Mouse (Mus musculus) brain, adult 2 months (tissue): ENCODE results near the gene Htra1.

ENCODE experiments used
- DNase-seq: peaks from one replicate; pipeline ENCODE4 v3.0.0; 2011; ENCODE audit warnings: low read depth, low spot score

Htra1 gene

DNA sequence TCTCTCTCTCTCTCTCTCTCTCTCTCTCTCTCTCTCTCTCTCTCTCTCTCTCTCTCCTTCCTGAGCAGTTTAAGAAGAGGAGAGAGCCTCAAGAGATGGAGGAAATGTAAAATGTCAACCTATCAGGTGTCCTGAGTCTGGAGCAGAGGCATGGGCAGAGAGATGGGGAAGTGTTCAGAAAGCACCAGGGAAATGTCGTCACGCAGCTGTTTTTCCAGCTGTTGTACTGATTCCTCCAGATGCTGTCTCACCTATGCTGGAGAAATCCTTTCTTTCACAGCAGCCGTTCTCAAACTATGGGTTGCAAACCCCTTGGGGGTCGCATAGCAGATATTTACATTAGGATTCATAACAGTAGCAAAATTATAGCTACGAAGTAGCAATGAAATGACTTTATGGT is 30.5 kb downstream of the Htra1 start:
- no peak for DNase-seq

DNA sequence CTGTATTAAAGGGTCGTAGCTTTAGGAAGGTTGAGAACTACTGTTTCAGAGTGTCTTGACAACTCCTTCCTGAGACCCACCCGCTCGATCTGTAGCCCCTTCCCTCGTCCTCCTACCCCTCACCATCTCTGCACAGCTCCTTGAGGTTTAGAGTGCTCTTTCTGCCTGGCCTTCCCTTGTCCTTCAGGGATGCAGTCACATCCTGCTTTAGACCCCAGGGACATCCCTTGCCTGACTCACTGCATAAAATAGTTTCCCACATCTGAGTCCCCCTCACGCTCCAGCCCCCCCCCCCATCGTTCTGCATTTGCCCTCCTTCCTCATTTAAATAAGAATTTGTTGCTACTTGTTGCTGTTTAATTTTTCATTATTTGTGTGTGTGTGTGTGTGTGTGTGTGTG is 31.0 kb downstream of the Htra1 start:
- DNase-seq = no peak

DNA sequence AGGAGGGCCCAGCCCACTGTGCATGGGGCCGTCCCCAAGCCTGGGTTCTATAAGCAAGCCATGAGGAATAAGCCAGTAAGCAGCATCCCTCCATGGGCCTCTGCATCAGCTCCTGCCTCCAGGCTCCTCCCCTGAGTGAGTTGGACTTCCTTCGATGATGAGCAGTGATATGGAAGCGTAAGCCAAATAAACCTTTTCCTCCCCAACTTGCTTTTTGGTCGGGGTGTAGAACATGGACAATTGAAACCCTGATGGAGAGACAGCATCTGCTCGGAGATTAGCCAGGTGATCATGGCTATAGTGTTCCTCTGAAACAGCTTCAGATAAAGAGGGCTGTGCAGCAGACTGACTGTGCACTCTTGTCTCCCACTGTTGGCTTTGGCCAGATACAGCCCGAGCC is 32.0 kb downstream of the Htra1 start:
- no peak for DNase-seq

DNA sequence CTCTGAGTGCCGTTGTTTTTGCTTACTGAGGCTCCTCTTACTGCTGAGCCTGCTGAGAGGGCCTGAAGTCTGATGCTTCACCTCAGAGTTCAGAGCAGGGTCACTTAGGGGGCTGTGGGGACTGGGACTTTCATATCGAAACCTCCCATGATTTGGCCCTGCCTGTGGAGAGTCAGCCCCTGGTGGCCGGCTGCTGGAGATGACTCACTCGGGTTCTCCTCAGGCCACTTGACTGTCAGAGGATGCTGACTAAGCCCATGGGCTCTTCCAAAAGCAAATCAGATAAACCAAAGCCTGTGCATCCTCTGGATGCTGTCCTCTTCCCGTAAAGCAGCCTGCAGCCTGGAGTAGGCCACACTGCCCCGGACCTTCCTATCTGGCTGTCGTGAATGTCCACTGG is 32.6 kb downstream of the Htra1 start:
- DNase-seq = peak; percentile 64

DNA sequence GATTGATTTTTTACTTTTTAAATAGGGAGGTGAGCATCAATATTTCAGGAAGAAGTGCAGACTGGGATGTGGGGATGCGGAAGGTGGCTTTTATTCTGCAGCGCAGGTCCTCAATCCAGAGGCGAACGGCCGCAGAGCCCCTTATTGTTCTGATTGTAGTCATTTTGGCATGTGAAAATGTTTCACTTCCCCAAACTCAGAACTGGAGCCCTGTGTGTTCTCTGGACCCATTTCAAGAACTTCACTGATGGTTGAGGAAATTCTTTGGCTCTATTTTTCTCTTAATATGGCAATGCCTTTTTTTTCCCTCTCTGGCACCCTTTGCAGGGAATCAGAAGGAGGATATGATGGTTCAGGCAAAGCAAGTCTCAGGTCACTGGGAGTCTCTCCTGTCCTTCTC is 33.2 kb downstream of the Htra1 start:
- DNase-seq = peak; percentile 26

DNA sequence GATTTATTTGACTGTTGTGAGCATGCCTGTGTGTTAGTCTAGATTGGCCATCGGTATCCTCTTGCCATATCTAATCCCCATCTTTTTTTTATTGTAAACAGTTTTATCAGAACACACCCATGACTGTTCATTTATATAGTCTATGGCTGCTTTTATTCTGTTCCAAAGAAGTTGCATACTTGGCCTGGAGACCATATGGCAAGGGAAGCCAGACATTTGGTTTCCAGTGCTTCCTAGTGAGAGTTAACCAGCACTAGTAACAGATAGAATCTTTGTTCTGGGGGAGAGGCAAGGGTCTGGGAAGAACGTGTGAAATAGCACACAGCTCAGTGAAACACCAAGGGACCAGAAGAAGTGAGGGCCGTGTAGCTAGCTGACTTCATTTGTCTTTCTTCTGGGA is 33.6 kb downstream of the Htra1 start:
- DNase-seq = no peak

DNA sequence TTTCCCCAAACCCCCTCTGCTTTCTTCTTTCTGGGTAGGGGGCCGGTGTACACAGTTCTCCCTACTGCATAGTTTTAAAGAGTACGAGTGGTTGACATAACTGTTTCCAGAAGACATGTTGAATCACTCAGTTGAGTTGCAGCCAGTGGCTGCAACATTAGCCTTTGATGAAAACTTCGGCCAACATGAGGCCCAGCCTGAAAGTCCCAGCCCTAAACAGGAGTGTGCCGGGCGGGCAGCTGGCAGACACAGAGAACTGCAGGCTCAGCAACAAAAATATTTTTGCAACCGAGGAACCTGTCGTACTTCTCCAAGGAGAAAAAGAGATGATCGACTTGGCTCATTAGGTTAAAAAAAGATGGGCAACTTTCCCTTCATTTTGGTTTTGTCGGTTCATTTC is 36.9 kb downstream of the Htra1 start:
- DNase-seq = no peak

DNA sequence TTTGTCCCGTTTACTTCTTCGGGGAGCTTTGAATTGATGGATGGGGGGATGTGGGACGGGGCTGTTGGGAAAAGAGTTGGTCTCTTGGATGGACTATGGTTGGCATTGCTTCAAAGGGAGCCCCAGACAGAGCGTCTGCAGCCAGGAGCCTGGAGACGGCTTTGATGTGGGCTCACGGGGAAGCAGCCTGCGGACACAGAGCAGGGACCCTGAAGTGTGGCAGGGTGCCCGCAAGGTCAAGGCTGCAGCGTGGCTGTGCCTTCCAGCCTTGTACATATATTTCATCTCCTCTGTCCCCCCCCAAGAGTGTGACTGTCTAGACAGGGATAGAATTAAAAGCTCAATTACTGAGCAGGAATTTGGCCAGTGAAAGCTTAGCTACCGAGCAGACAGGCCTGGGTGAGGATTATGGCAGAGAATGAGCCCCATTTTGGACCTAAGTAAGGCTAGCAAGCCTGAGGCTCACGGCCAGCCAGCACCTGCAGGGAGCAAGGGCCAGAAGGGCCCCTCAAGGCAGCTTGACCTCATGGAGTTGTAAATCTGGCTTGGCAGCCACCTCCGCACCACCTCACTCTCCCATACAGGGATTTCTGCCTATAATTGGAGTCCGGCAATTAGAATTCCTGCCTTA is 40.5 kb downstream of the Htra1 start:
- peak; percentile 38 for DNase-seq

DNA sequence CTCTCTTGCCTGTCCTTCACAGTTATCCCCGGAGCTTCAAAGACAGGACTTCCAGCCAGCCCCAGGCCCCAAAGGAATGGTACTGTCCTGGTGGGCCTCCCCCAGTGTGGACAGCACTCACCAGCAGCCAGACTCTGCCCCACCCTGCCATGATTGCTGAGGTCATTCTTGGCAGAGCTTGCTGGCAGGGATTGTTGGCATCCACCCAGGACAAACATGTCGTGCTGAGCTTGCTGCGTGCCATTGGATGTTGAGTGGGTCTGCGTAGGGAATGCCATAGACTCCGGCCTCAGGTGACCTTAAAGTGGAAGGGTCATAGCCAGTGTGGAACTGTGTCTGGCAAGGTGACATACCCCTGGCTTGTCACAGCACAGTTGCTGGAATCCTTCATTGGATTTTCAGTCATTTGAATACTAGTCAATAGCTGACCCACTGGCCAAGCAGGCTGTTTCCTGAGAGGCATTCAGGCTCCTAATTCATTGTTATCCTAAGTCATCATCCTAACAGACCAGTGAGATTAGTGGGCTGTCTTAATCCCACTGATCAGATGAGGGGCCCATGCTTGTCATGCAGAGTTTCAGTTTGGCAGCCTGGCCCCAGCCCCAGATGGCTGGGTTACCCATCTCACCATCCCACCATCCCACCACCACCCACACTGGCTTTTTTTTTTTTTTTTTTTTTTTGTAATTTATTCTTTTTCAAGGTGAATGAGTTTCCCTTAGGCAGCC is 42.0 kb downstream of the Htra1 start:
- DNase-seq = peak; percentile 88

DNA sequence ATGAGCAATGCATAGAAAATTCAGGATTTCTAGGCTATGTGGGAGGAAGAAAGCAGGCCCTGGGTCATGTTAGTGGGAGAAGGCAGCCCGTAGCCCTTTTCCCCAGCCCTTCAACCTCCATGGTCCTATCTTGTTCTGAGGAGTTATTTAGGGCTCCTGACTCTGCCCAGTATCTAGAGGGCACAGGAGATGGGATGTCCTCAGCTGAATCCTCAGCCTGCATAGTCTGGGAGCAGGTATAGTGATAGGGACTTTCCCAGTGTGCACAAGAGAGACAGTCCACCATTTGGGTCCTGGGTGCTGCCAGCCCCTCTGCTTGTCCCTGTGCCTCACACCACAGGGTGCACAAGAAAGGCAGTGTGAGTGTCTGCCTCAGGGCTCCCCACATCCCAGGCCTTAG is 42.6 kb downstream of the Htra1 start:
- DNase-seq = no peak

DNA sequence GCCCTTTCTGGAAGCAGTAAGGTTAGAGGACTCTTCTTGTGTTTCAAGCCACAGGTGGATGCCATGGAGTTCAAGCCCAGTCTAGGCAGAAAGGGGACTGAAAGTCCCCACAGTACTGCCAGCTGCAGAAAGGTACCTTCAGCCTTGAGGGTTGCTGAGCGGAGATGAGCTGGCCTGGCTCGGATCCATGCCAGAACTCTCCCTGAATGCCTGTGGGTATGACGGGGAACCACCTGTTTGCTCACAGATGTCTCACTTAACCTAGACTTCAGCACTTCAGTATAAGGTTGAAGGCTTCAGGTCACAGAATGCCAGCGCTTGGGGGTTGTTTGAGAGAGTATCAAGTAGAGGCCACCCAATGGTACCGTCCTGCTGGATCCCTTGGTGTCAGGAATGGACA is 44.2 kb downstream of the Htra1 start:
- no peak for DNase-seq

DNA sequence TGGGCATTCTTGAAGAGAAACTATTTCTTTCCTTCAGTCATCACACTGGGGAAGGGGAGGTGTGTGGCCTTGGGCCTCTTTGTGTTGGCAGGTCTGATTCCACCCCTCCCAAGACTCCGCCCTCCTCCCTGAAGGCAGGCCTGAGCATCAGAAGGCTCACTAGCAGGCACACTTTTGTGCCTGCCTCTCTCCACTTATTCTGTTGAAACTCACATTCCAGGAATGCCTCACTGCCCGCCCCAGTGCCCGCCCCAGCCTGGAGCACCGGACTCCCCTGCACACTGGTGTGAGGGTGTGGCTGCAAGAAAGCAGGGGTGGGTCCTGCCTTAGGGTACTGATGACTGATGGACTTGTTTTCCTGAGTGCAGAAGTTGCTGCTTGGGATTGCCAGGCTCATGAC is 46.5 kb downstream of the Htra1 start:
- no peak for DNase-seq

DNA sequence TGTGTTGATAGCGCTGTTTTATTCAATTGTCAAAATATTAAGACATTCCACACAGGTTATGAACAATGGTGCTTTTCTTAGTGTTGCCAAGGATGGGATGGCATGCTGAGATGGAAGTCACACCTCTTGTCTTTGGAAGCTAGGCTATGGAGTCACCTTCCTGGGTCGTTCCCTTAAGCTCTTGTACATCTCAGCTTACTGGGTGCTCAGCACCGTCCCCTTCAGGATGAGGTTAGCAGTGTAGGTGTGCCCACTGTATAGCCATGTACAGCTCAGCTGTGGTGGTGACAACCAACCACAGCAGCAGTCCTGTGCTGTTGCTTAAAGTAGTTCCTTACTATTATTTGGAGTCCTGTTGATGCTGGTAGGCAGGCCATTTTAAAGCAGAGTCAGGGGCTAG is 47.0 kb downstream of the Htra1 start:
- peak; percentile 23 for DNase-seq

DNA sequence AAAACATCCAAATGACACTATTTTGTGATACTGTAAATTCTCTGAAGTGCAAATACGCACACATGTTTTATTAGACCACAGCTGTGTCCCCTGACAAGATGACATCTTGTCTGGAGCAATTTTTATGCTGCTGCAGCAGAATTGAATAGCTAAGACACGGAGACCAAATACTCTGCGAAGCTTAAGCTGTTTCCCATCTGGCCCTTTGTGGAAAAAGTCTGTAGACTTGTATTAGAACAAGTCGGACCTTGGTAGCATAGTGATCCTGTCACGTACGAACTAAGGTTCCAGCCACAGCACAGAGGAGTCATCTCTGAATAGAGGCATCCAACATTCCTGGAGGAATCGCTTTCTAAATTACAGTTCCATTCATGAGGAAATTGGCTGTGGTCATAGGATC is 48.4 kb downstream of the Htra1 start:
- DNase-seq = no peak

DNA sequence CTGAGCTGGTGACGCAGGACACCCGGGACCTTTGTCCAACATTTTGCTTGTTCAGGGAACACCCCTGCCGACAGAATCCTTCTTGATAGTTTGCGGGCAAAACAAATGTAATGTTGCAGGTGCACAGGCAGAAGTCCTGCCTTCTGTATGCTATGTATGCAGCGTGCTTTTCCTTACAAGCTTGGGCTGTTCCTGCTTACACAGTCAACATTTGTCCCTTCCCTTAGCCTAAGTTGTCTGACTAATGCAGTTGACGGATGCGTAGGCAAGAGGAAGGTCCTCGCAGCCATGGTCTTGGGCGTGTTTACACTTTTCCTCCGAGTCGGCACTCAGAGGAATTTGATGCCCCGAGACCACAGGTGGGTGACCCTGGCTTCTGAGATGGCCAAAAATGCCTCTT is 49.3 kb downstream of the Htra1 start:
- DNase-seq = no peak

DNA sequence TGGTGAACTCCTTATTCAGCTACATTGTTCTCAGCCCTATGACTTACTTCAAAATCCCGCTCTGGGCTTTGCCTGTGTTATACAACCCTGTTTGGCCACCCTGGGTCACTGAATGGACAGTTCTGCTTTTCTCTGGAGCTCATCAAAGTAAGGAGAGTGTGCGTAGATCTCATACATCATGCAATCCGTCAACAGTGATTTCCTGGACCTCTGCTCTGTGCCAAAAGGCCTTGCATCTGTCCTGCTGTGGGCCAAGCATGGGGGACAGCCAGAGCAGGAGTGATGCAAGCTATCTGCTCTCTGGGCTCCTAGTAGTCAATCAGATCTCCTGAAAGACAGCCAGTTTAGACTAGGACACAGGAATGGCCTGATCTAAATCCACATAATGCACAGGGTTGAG is 49.8 kb downstream of the Htra1 start:
- no peak for DNase-seq

DNA sequence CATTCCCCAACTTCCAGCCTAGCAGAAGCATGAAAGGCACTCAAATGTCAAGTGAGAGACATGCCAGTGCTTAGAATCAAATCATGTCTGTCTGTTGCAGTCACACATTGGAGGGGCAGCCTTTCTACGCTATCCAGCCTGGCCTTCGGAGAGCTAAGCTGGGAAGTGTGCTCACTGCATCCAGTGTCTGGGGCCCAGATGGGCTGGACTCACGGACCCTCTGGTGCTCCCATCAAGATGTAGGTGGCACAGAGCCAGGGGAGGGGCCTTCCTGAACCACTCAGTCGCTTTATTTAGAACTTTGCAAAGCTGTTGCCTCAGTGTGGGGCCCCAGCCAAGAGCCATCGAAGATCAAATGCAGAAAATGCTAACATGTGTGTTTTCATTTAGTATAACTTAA is 52.2 kb downstream of the Htra1 start:
- DNase-seq = no peak

DNA sequence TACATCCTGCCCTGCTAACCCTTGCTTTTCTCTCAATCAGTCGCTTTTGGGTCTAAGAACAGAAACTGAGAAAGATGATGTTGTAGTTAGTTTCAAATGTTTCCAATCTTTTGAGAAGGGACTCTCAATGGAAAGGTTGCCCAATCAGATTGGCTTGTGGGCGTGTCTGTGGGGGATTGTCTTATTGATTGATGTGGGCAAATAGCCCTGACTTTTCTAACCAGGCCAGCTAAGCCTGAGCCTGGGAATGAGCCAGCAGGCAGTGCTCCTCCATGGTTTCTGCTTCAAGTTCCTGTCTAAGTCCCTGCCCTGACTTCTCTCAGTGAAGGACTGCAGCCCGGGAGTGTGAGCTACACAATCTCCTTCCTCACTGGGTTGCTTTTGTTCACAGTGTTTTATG is 53.5 kb downstream of the Htra1 start:
- DNase-seq = no peak

DNA sequence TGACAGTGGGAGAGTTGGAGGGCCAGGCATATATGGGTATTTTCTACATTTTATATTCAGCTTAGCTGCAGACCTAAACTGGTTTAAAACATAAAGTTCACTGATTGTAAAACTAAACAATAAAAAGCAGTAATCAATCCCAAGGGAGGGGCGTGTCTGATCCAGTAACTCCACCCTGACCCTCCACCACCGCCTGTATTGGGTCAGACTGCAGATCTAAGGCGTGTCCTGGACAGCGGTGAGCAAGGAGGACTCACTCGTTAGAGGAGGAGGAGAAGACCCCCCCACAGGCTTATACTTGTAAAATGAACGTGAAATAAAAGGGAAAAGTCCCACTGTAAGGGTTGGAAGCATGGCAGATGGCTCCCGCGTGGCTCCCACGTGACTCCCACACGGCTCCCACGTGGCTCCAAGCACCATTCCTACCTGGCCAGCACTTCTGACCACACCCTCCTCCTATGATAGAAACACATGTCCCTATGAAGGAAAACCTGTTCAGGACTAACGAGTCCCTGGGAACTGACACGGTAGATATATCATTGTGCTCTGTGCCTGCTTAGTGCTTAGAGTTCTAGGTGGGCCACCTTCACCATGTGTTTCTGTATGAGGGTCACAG is 55.4 kb downstream of the Htra1 start:
- DNase-seq = no peak

DNA sequence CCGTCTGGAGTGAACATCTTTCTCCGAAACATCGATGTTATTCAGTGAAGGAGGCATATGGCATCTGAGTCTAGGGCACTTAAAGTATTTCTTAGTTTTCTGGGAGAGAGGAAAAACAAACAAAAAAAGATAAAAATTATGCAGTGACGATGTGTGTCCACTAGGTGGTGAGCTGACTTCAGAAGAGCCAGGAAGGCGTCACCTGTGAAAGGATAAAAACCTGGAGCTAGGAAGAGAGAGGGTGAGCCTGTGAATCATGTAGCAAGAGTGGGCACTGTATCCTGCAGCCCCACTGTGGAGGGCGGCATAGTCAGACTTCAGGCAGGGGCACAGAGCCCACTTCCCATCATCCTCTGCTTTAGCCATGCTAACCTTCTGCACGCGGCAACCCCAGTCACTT is 58.0 kb downstream of the Htra1 start:
- peak; percentile 56 for DNase-seq

DNA sequence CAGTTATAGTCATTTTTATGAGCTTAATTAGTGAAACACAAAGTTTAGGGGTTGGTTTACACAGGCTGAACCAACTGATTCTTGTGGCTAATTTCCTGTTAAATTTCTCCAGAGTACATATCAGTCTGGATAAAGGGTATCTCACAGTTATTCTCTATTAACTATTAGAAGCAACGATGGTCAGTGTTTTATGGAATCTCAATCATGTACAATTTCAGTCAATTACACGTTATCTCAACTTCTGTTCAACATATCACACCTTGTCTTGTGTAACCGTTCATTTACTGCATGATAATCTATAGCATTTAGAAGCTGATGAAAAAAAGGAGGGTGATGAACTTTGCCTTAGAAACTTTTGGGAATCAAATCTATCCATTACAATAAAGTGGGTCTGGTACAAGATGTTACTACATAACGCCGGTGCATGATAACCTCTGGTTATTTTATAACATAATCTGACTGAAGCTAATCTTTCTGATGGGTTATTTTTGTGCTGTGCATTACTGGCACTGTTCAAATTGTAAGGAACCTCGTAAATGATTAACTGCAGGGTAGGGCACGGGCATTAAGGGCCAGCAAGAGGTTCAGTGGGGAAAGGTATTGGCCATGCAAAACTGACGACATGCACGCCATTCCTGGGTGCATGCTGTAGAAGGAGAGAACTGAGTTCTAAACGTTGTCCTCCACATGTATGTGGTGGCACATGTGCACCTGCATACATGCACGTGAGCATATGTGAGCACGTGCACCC is 66.2 kb downstream of the Htra1 start:
- no peak for DNase-seq

DNA sequence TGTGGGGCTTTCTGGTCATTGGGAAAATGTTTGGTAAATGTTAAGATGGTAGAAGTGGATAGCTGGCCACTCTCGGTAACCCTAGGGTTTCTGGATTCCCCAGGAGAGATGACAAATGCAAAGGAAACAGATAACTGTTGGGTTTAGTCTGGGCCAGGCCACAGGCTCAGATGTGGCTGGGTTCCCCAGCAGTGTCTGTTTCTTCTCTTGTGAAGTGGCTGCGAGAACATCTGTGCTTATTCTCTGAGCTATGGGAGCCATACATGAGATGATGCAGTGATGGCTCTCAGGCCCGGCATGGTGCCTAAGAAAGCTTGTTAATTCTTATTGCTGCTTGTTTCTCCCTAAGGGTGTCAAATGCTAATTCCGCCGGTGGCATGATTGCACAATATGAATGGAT is 68.2 kb downstream of the Htra1 start:
- no peak for DNase-seq

DNA sequence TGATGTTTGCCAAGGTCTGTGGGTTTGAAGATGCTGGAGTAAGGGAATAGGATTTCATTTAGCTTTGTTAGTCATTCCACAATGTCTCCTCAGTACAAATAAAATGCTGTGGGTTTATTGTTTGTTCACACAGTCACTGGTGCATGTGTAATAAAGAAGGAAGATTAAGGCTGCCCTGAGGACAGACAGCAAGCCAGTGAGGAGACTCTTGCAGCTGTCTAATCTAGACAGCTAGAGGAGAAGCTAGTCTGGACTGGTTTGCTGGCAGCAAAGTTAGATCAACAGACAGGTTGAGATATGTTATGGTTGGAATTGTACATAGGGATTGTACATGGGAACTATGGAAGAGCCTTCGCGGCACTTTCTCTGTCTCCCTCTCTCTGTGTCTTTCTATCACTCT is 71.3 kb downstream of the Htra1 start:
- DNase-seq = no peak
